12 mouse cellular contexts compared by ENCODE assay signal in the genomic region with DNA sequence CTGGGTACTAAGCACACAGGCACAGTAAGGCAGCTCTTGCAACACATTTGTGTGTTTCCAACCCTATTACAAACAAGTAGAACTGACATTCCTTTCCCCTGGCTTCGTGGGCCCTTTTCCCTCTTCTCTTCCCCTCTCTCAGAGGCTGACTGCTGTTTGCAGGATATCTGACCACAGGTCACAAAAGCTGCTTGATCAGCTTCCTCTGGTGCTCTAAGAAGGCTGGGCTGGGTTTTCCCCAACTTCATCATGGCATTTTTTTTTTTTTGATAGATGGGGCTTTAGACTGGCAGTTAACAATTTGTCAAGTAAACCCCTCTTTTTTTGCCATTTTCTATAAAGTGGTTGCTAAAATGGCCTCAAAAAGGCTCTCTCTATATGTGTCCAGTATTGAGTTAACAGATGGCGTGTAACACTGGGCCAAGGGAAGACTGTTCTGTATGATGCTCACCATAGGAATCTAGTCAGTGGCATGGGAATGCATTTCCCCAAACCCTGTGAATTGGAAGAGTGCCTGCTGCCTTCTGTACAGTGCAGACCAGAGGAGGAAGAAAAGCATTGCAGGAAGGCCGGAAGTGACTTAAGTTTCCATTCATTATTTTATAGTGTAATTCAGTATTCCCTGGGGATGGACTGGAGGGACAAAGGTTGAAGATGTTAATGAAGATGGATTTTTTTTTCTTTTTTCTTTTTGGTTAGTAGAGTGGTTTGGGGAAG. TPM values are rescaled to one million over a fixed set of nuclear protein-coding genes. Genes with fewer than 3 reads are reported as not detected.
A peak's percentile ranks its signal among the peaks of the same experiment; 100 is the strongest.
DNase-seq lines count a peak whose midpoint lies in the region; ATAC-seq lines count a peak whose summit lies in the region.
"Had no signal": no experiment of that assay in that cellular context is flagged by ENCODE, and none has a peak within 500 bp of the region (broad histone marks: within the 10 kb centered on the region; RNA-seq: fewer than 3 reads in every experiment).

No protein-coding gene starts in this region.

- H3K4me2 ChIP-seq in hindbrain, embryonic 15.5 days = peak overlapping the region; percentile 74
- H3K4me2 ChIP-seq in lung, embryonic 15.5 days = 0 out of 2 replicates have a peak overlapping the region, but pooled peaks have one; percentile 78

- H3K36me3 ChIP-seq in hindbrain, embryonic 15.5 days = no peaks in the 10 kb centered on the region
- no peaks in the 10 kb centered on the region for H3K36me3 ChIP-seq in hindbrain, embryonic 10.5 days
- H3K36me3 ChIP-seq in lung, embryonic 15.5 days = no peaks in the 10 kb centered on the region
- H3K36me3 ChIP-seq: forebrain, embryonic 15.5 days had no signal

- H3K27ac ChIP-seq in hindbrain, embryonic 15.5 days (replicated peaks) = no peak overlapping the region
- no peak overlapping the region for H3K27ac ChIP-seq in hindbrain, embryonic 10.5 days
- no peak overlapping the region for H3K27ac ChIP-seq in lung, embryonic 15.5 days
- H3K27ac ChIP-seq in brown adipose tissue, adult 24 weeks (replicated peaks; ENCODE audit: low read depth, low read length) = peak overlapping the region; percentile 37
- H3K27ac ChIP-seq: forebrain, embryonic 15.5 days had no signal

- H3K9me3 ChIP-seq in hindbrain, embryonic 15.5 days = no peaks in the 10 kb centered on the region
- H3K9me3 ChIP-seq in hindbrain, embryonic 10.5 days = peaks cover 13% of the 10 kb centered on the region; the same call in 1 of the 2 replicates
- no peaks in the 10 kb centered on the region for H3K9me3 ChIP-seq in lung, embryonic 15.5 days
- H3K9me3 ChIP-seq: forebrain, embryonic 15.5 days had no signal

- no peak overlapping the region for H3K4me3 ChIP-seq in hindbrain, embryonic 15.5 days
- no peak overlapping the region for H3K4me3 ChIP-seq in hindbrain, embryonic 10.5 days
- H3K4me3 ChIP-seq in lung, embryonic 15.5 days = no peak overlapping the region
- H3K4me3 ChIP-seq in brown adipose tissue, adult 24 weeks (ENCODE audit: insufficient read depth, low read depth, low read length) = peak overlapping the region; percentile 71

- no peak overlapping the region for H3K9ac ChIP-seq in hindbrain, embryonic 15.5 days
- no peak overlapping the region for H3K9ac ChIP-seq in lung, embryonic 15.5 days
- H3K9ac ChIP-seq: forebrain, embryonic 15.5 days had no signal

- 39% methylated on average over 3 of the region's 3 CpGs for WGBS in hindbrain, embryonic 15.5 days
- WGBS in hindbrain, embryonic 10.5 days = 65% methylated on average over 3 of the region's 3 CpGs
- 50% methylated on average over 3 of the region's 3 CpGs for WGBS in lung, embryonic 15.5 days

- no peaks in the 10 kb centered on the region for H3K4me1 ChIP-seq in hindbrain, embryonic 15.5 days (replicated peaks)
- H3K4me1 ChIP-seq in hindbrain, embryonic 10.5 days (replicated peaks) = peaks cover 7% of the 10 kb centered on the region; the same call in 1 of the 2 replicates
- no peaks in the 10 kb centered on the region for H3K4me1 ChIP-seq in lung, embryonic 15.5 days
- H3K4me1 ChIP-seq in brown adipose tissue, adult 24 weeks (ENCODE audit: control insufficient read depth, insufficient read depth, insufficient read length, low read length) = no peaks in the 10 kb centered on the region

- H3K27me3 ChIP-seq in hindbrain, embryonic 15.5 days = no peaks in the 10 kb centered on the region
- H3K27me3 ChIP-seq in hindbrain, embryonic 10.5 days (ENCODE audit: insufficient read depth, poor library complexity, severe bottlenecking) = peaks cover 21% of the 10 kb centered on the region
- peaks cover 7% of the 10 kb centered on the region for H3K27me3 ChIP-seq in lung, embryonic 15.5 days
- H3K27me3 ChIP-seq: forebrain, embryonic 15.5 days had no signal

- no peak for DNase-seq in hindbrain, embryonic 10.5 days (ENCODE audit: low spot score)
- DNase-seq in lung, postnatal 36 days = no peak
- DNase-seq in cerebellum, postnatal 36 days = peak; percentile 9 to 15
- no peak for DNase-seq in adrenal gland, postnatal 36 days
- DNase-seq: gastrocnemius, postnatal 25 days; lung, adult 18-20 months had no signal

- ATAC-seq in hindbrain, embryonic 15.5 days (ENCODE audit: low FRiP score, low read depth) = no peak
- ATAC-seq in lung, embryonic 15.5 days (ENCODE audit: borderline replicate concordance, extremely low read depth, low FRiP score, low TSS enrichment) = no peak
- ATAC-seq: activated CD4-positive, CD25-positive, alpha-beta regulatory T cell, adult 4 months; forebrain, embryonic 15.5 days had no signal

RNA-seq across cellular contexts. Expression of a gene that starts 2.6 kb away (rescaled TPM):
- polyA plus RNA-seq in hindbrain, embryonic 15.5 days (2015; fragmentation: Nextera tagmentation; extraction: Ambion mirVana) = 7.1 and 8.6 TPM in 2 replicates
- polyA plus RNA-seq in hindbrain, embryonic 10.5 days (2016; fragmentation: Nextera tagmentation; extraction: Ambion mirVana) = 2.8 and 4.0 TPM in 2 replicates
- 6.7 and 6.9 TPM in 2 replicates for polyA plus RNA-seq in lung, embryonic 15.5 days (2015; fragmentation: Nextera tagmentation; extraction: Ambion mirVana)
- polyA plus RNA-seq in brown adipose tissue, adult 24 weeks (2012; ENCODE audit: insufficient read depth, insufficient read length, missing spikeins) = 1.5 TPM in 1 of 2 replicates, not detected in the other
- 1 to 10 TPM; 1.6 TPM for total RNA-seq in adrenal gland, postnatal 36 days (2021)
- total RNA-seq: megakaryocyte-erythroid progenitor cell, adult 5-6 weeks had no signal

Comparison
In these comparisons a context has a peak if more than half of its experiments do, and no peak if none do; other contexts are left out.
1. DNase-seq: peak in cerebellum, postnatal 36 days (2 of 2); none in hindbrain, embryonic 10.5 days (single experiment), lung, postnatal 36 days (single experiment) and adrenal gland, postnatal 36 days (0 of 2).